8 mouse cellular contexts compared by ENCODE assay signal in genomic region chr10:88225421-88225820, GRCm38 (mm10).
"Had no signal": no experiment of that assay in that cellular context is flagged by ENCODE, and none has a peak within 500 bp of the region (broad histone marks: within the 10 kb centered on the region; RNA-seq: fewer than 3 reads in every experiment).

No protein-coding gene starts in this region.

- H3K27me3 ChIP-seq: kidney, embryonic 15.5 days; liver, embryonic 15.5 days; midbrain, embryonic 13.5 days had no signal

- DNase-seq: kidney, postnatal 14 days; lung, adult 2 months; lung, postnatal 10 days; right cerebral cortex, postnatal 14 days had no signal

- H3K4me2 ChIP-seq: kidney, embryonic 15.5 days; liver, embryonic 15.5 days; midbrain, embryonic 13.5 days had no signal

- H3K4me1 ChIP-seq: midbrain, embryonic 13.5 days had no signal

- H3K27ac ChIP-seq: kidney, embryonic 15.5 days; liver, embryonic 15.5 days; midbrain, embryonic 13.5 days; stomach, postnatal 0 days had no signal

- H3K9ac ChIP-seq: kidney, embryonic 15.5 days; liver, embryonic 15.5 days; midbrain, embryonic 13.5 days had no signal

- ATAC-seq: midbrain, embryonic 13.5 days had no signal

- H3K9me3 ChIP-seq: kidney, embryonic 15.5 days; liver, embryonic 15.5 days; midbrain, embryonic 13.5 days had no signal

- H3K4me3 ChIP-seq: kidney, embryonic 15.5 days; liver, embryonic 15.5 days; midbrain, embryonic 13.5 days had no signal
